Mouse (Mus musculus): ENCODE data around the gene Nostrin. TPM values are rescaled to one million over a fixed set of nuclear protein-coding genes. Genes with fewer than 3 reads are reported as not detected.
A peak's percentile ranks its signal among the peaks of the same experiment; 100 is the strongest.

The Nostrin gene
- polyA plus RNA-seq, 1 experiment from 2014 or later = 1.6 TPM

DNA sequence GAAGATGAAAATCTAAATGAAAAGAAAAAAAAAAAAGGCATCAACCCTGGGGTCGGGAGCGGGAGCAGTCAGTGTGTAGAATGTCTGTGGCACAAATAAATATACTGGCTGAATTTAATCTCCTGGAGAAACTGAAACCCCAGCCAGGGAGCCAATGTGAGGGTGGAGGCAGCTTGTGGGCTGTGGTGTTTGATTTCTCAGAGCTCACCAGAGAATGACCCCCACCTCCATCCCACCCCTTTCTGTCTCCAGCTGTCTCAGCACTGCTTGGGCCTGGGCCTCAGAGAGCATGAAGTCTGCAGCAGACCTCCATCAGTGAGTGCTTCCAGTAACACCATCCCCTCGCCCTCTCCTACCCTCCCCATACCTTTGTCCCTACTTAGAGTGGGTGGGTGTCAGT, 20.3 kb downstream of the Nostrin start:
- no peak overlapping the region for H3K4me2 ChIP-seq (ENCODE audit: low read depth, severe bottlenecking)
- no peaks in the 10 kb centered on the region for H3K9me3 ChIP-seq (ENCODE audit: control insufficient read depth, low read length)
- no peak overlapping the region for H3K9ac ChIP-seq (ENCODE audit: low read length)
- no peaks in the 10 kb centered on the region for H3K27me3 ChIP-seq (ENCODE audit: control insufficient read depth, insufficient read depth, low read length)
- no peaks in the 10 kb centered on the region for H3K4me1 ChIP-seq (ENCODE audit: control insufficient read depth, insufficient read depth, low read length)
- DNase-seq (ENCODE audit: low spot score) = no peak
- H3K36me3 ChIP-seq (ENCODE audit: control insufficient read depth, insufficient read depth, low read length) = no peaks in the 10 kb centered on the region
- WGBS = 64% methylated on average over 3 of the region's 3 CpGs
- no peak overlapping the region for H3K27ac ChIP-seq (replicated peaks; ENCODE audit: low read depth, low read length)
- H3K4me3 ChIP-seq (ENCODE audit: low read depth, low read length) = no peak overlapping the region
- peak; percentile 80 for ATAC-seq (ENCODE audit: insufficient number of reproducible peaks, low FRiP score, low TSS enrichment, low read depth)

DNA sequence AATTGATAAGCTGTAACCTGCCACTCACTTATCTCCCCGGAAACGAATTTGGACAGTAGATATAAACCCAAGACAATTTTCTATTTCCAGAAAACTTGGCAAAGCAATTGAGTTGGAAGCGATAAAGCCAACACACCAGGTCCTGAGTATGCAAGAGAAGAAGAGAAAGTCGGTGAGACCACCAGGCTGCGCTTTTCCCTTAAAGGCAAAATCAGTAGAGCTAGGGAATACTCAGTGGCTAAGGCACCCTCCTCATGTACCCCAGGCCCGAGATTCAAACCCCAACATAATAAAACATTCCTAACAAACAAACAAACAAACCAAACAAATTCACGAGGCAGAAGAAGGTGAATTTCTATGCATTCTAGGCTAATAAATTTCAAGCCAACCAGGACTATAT, 20.7 kb downstream of the Nostrin start:
- Histone ChIP-seq H3K27me3 (ENCODE audit: control insufficient read depth, insufficient read depth, low read length) (no peaks in the 10 kb centered on the region), H3K4me1 (ENCODE audit: control insufficient read depth, insufficient read depth, low read length) (no peaks in the 10 kb centered on the region), H3K4me2 (ENCODE audit: low read depth, severe bottlenecking) (no peak overlapping the region), H3K9me3 (ENCODE audit: control insufficient read depth, low read length) (no peaks in the 10 kb centered on the region), H3K9ac (ENCODE audit: low read length) (no peak overlapping the region), H3K4me3 (ENCODE audit: low read depth, low read length) (no peak overlapping the region), H3K27ac (replicated peaks; ENCODE audit: low read depth, low read length) (no peak overlapping the region), H3K36me3 (ENCODE audit: control insufficient read depth, insufficient read depth, low read length) (no peaks in the 10 kb centered on the region)
- whole genome bisulfite sequencing = 63% methylated on average over 7 of the region's 7 CpGs
- DNase-seq (ENCODE audit: low spot score) = no peak
- ATAC-seq (ENCODE audit: insufficient number of reproducible peaks, low FRiP score, low TSS enrichment, low read depth) = no peak

DNA sequence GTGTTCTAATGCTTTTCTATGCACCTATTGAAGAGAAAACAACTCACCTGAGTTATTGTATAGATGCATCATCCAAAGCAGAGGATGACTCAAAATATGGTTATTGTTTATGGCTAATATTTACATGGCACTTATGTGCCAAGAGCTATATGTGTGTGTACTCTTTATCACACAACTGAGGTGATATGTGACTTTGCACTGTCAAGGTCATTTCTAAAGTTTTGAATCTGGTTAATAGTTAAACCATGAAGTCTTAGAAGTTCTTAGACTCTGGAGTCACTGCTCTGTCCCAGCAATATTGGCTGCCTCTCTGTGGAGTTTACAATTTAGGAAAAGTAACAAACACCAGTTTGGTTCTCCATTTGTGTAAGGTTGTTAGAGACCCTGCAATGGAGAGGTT, 23.3 kb downstream of the Nostrin start:
- H3K36me3 ChIP-seq (ENCODE audit: control insufficient read depth, insufficient read depth, low read length) = no peaks in the 10 kb centered on the region
- H3K4me2 ChIP-seq (ENCODE audit: low read depth, severe bottlenecking) = no peak overlapping the region
- no peak for ATAC-seq (ENCODE audit: insufficient number of reproducible peaks, low FRiP score, low TSS enrichment, low read depth)
- no peaks in the 10 kb centered on the region for H3K4me1 ChIP-seq (ENCODE audit: control insufficient read depth, insufficient read depth, low read length)
- no peak overlapping the region for H3K27ac ChIP-seq (replicated peaks; ENCODE audit: low read depth, low read length)
- DNase-seq (ENCODE audit: low spot score) = no peak
- H3K9me3 ChIP-seq (ENCODE audit: control insufficient read depth, low read length) = no peaks in the 10 kb centered on the region
- H3K9ac ChIP-seq (ENCODE audit: low read length) = no peak overlapping the region
- no peaks in the 10 kb centered on the region for H3K27me3 ChIP-seq (ENCODE audit: control insufficient read depth, insufficient read depth, low read length)
- H3K4me3 ChIP-seq (ENCODE audit: low read depth, low read length) = no peak overlapping the region

DNA sequence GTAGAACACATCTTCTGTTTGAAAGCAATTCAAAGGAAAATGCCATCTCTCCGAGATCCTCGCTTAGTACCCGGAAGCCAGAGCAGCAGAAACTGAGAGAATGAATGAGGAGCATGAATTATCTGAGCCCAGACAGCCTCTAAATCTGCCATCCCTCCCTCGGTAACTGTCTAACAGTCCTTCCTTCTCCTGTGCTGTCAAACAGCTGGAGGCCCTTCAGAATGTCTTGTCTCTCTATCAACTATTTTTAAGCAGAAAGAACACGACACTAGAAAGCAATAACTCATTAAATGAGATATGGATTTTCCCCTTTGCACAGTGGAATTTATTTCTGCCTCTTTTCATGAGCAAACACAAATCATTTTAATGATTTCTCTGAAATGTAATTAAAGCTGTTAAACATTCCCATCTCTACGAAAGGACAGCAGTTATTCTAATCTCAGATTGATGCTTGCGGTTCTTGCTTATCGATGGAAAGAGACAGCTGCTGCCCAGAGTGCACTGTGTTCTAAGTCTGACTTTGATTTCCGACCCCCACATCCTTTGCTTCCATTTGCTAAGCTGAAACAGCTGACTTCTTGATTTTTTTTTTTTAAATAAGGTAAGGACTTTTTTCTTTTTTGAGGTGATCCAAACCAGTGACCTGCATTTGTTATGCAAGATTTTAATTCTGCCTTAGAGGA, 34.9 kb downstream of the Nostrin start:
- no peaks in the 10 kb centered on the region for H3K9me3 ChIP-seq (ENCODE audit: control insufficient read depth, low read length)
- H3K9ac ChIP-seq (ENCODE audit: low read length) = no peak overlapping the region
- H3K4me2 ChIP-seq (ENCODE audit: low read depth, severe bottlenecking) = no peak overlapping the region
- H3K4me3 ChIP-seq (ENCODE audit: low read depth, low read length) = no peak overlapping the region
- H3K27me3 ChIP-seq (ENCODE audit: control insufficient read depth, insufficient read depth, low read length) = no peaks in the 10 kb centered on the region
- no peaks in the 10 kb centered on the region for H3K36me3 ChIP-seq (ENCODE audit: control insufficient read depth, insufficient read depth, low read length)
- no peaks in the 10 kb centered on the region for H3K4me1 ChIP-seq (ENCODE audit: control insufficient read depth, insufficient read depth, low read length)
- H3K27ac ChIP-seq (replicated peaks; ENCODE audit: low read depth, low read length) = no peak overlapping the region
- 59% methylated on average over 9 of the region's 9 CpGs for WGBS
- DNase-seq (ENCODE audit: low spot score) = no peak
- no peak for ATAC-seq (ENCODE audit: insufficient number of reproducible peaks, low FRiP score, low TSS enrichment, low read depth)

DNA sequence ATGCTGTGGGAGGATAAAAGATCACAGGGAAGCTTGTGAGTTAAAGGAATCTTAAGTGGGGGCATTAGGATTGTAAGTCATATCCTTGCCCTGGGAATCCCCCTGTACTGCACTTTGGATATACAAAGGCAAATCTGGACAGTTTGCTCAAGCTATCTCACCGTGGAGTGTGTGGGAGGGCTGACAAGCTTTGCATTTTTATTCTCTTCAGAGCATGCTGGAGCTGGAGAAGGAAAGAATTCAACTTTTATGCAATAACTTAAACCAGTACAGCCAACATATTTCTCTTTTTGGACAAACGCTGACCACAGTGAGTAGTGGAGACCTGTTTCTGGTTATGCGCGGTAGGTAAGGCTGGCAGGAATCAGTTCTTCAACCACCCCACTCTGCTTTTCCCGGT, 39.7 kb downstream of the Nostrin start:
- Histone ChIP-seq H3K4me1 (ENCODE audit: control insufficient read depth, insufficient read depth, low read length) (no peaks in the 10 kb centered on the region), H3K9ac (ENCODE audit: low read length) (no peak overlapping the region), H3K27ac (replicated peaks; ENCODE audit: low read depth, low read length) (no peak overlapping the region), H3K4me2 (ENCODE audit: low read depth, severe bottlenecking) (no peak overlapping the region), H3K36me3 (ENCODE audit: control insufficient read depth, insufficient read depth, low read length) (no peaks in the 10 kb centered on the region), H3K4me3 (ENCODE audit: low read depth, low read length) (no peak overlapping the region), H3K27me3 (ENCODE audit: control insufficient read depth, insufficient read depth, low read length) (no peaks in the 10 kb centered on the region), H3K9me3 (ENCODE audit: control insufficient read depth, low read length) (no peaks in the 10 kb centered on the region)
- ATAC-seq (ENCODE audit: insufficient number of reproducible peaks, low FRiP score, low TSS enrichment, low read depth) = no peak
- DNase-seq (ENCODE audit: low spot score) = no peak
- WGBS = 87% methylated on average over 5 of the region's 5 CpGs

DNA sequence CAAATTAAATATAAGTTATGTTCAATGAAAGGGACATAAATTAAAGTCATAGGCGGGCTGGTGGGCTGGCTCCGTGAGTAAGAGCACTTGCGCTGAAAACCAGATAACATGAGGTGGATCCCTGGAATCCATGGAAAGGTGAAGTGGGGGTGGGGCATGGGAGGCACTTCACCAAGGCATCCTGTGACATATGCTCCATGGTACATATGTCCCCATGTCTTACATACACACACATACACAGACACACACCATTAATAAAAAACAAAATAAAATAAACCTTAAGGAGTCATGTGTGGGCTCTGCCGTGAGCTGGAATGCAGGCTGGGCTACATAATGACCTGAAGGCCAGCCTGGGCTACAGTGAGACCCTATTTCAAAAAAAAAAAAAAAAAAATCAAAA, 44.1 kb downstream of the Nostrin start:
- no peaks in the 10 kb centered on the region for H3K27me3 ChIP-seq (ENCODE audit: control insufficient read depth, insufficient read depth, low read length)
- 89% methylated on average over 4 of the region's 4 CpGs for WGBS
- H3K4me3 ChIP-seq (ENCODE audit: low read depth, low read length) = no peak overlapping the region
- no peak for DNase-seq (ENCODE audit: low spot score)
- H3K36me3 ChIP-seq (ENCODE audit: control insufficient read depth, insufficient read depth, low read length) = no peaks in the 10 kb centered on the region
- no peak overlapping the region for H3K4me2 ChIP-seq (ENCODE audit: low read depth, severe bottlenecking)
- H3K4me1 ChIP-seq (ENCODE audit: control insufficient read depth, insufficient read depth, low read length) = no peaks in the 10 kb centered on the region
- no peaks in the 10 kb centered on the region for H3K9me3 ChIP-seq (ENCODE audit: control insufficient read depth, low read length)
- ATAC-seq (ENCODE audit: insufficient number of reproducible peaks, low FRiP score, low TSS enrichment, low read depth) = no peak
- H3K9ac ChIP-seq (ENCODE audit: low read length) = no peak overlapping the region
- H3K27ac ChIP-seq (replicated peaks; ENCODE audit: low read depth, low read length) = no peak overlapping the region

DNA sequence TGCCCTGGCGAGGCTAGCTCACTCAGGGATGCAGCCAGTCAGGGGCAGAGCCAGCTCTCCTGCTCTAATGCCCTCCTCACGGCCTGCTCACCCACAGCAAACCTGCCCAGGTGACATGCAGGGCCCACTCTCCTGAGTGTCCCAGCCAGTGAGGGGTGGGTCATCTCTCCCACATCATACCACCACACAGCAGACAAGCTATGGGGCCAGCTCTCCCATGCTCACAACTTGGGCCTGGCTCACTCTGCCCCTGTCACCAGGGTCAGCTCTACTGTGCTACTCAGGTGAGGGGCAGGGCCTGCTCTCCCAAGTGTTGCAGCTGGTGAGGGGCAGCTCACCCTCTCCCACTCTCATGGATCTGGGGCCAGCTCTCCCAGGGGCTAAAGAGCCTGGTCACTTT, 52.4 kb downstream of the Nostrin start:
- H3K36me3 ChIP-seq (ENCODE audit: control insufficient read depth, insufficient read depth, low read length) = no peaks in the 10 kb centered on the region; the same call in 1 of the 2 replicates
- H3K27me3 ChIP-seq (ENCODE audit: control insufficient read depth, insufficient read depth, low read length) = no peaks in the 10 kb centered on the region
- no peaks in the 10 kb centered on the region for H3K9me3 ChIP-seq (ENCODE audit: control insufficient read depth, low read length)
- no peak overlapping the region for H3K4me2 ChIP-seq (ENCODE audit: low read depth, severe bottlenecking)
- H3K4me3 ChIP-seq (ENCODE audit: low read depth, low read length) = no peak overlapping the region
- no peak overlapping the region for H3K9ac ChIP-seq (ENCODE audit: low read length)
- DNase-seq (ENCODE audit: low spot score) (no peak), ATAC-seq (ENCODE audit: insufficient number of reproducible peaks, low FRiP score, low TSS enrichment, low read depth) (no peak)
- no peaks in the 10 kb centered on the region for H3K4me1 ChIP-seq (ENCODE audit: control insufficient read depth, insufficient read depth, low read length)
- 91% methylated on average over 2 of the region's 2 CpGs for WGBS
- no peak overlapping the region for H3K27ac ChIP-seq (replicated peaks; ENCODE audit: low read depth, low read length)

DNA sequence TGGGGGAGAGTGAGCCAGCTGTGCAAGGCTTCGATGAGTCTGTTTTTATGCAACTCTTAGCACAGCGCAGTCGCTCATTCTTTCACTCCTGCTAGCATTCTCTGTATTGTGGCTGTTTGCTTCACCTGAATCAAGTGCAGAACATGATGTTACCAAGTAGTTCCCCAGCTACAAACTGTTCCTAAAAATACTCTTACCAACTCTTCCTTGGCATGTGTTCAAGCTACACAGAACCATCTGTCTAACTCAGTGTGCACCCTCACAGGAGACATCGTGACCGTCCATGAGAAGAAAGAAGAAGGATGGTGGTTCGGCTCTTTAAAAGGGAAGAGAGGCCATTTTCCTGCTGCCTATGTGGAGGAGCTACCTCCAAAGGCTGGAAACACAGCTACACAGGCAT, 53.1 kb downstream of the Nostrin start:
- Histone ChIP-seq H3K4me3 (ENCODE audit: low read depth, low read length) (no peak overlapping the region), H3K4me2 (ENCODE audit: low read depth, severe bottlenecking) (no peak overlapping the region), H3K9ac (ENCODE audit: low read length) (no peak overlapping the region), H3K36me3 (ENCODE audit: control insufficient read depth, insufficient read depth, low read length) (peaks cover 4% of the 10 kb centered on the region; the same call in 1 of the 2 replicates), H3K27ac (replicated peaks; ENCODE audit: low read depth, low read length) (no peak overlapping the region), H3K9me3 (ENCODE audit: control insufficient read depth, low read length) (no peaks in the 10 kb centered on the region), H3K4me1 (ENCODE audit: control insufficient read depth, insufficient read depth, low read length) (no peaks in the 10 kb centered on the region), H3K27me3 (ENCODE audit: control insufficient read depth, insufficient read depth, low read length) (no peaks in the 10 kb centered on the region)
- DNase-seq (ENCODE audit: low spot score) = no peak
- WGBS = 88% methylated on average over 6 of the region's 6 CpGs
- ATAC-seq (ENCODE audit: insufficient number of reproducible peaks, low FRiP score, low TSS enrichment, low read depth) = no peak

DNA sequence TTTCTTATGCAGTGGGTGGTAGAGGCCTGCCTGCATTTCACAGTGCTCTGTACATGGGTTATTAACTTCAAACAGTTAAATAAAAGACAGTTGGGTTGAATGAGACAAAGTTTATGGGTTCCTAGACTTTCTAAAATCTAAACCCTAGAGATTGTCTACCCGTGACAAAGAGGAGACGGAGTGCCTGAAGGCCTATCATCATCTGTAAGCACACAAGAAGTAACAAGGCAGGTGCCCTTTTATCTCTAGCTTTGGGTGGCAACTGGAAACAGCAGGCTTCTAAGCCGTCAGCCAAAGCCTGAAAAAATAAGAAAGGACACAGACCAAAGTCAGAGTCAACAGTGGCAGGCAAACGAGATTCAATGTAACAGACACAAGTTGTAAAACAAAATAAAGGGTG, 53.6 kb downstream of the Nostrin start:
- 79% methylated on average over 4 of the region's 4 CpGs for WGBS
- no peak overlapping the region for H3K9ac ChIP-seq (ENCODE audit: low read length)
- peaks cover 9% of the 10 kb centered on the region; the same call in 1 of the 2 replicates for H3K36me3 ChIP-seq (ENCODE audit: control insufficient read depth, insufficient read depth, low read length)
- no peak overlapping the region for H3K4me3 ChIP-seq (ENCODE audit: low read depth, low read length)
- no peak for DNase-seq (ENCODE audit: low spot score)
- no peak for ATAC-seq (ENCODE audit: insufficient number of reproducible peaks, low FRiP score, low TSS enrichment, low read depth)
- no peaks in the 10 kb centered on the region for H3K4me1 ChIP-seq (ENCODE audit: control insufficient read depth, insufficient read depth, low read length)
- no peak overlapping the region for H3K4me2 ChIP-seq (ENCODE audit: low read depth, severe bottlenecking)
- no peak overlapping the region for H3K27ac ChIP-seq (replicated peaks; ENCODE audit: low read depth, low read length)
- H3K9me3 ChIP-seq (ENCODE audit: control insufficient read depth, low read length) = no peaks in the 10 kb centered on the region
- H3K27me3 ChIP-seq (ENCODE audit: control insufficient read depth, insufficient read depth, low read length) = no peaks in the 10 kb centered on the region

Measured in limb, embryonic 11.5 days (tissue).